Mouse (Mus musculus): ENCODE measurements around the gene Snrpd2. TPM values are rescaled to one million over a fixed set of nuclear protein-coding genes. Genes with fewer than 3 reads are reported as not detected.

The Snrpd2 gene
- polyA plus RNA-seq (2014; fragmentation: Nextera tagmentation; extraction: Ambion mirVana) = 140 and 158 TPM in 2 replicates

DNA sequence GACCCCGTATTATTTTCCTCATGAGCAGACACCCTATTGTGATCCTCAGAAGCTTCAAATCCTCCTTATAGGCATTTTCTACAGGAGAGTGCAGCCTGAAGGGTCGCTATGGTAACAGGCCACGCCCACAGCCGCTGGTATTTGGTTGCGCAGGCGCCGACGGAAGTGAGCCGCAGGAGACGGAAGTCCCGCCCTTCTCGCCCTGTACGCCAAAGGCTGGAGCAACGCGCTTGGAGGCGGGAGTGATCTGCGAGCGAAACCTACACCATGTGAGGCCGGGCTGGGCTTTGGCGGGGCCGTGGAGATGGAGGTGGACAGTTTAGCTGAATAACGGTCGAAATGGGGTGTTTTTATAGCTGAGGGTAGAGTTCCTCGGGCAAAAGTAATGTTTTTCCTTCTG lies at the start of gene Snrpd2:
Gene Snrpd2, plus strand, starts transcription at position 97 of the 400 bp plus-strand sequence.
- peak; percentile 90 for ATAC-seq (replicated peaks; ENCODE audit: low FRiP score)
- WGBS = under 1% methylated on average over 24 of the region's 24 CpGs
- H3K9ac ChIP-seq (ENCODE audit: low read depth, low read length) = peak within 1 kb of the TSS; percentile 82

DNA sequence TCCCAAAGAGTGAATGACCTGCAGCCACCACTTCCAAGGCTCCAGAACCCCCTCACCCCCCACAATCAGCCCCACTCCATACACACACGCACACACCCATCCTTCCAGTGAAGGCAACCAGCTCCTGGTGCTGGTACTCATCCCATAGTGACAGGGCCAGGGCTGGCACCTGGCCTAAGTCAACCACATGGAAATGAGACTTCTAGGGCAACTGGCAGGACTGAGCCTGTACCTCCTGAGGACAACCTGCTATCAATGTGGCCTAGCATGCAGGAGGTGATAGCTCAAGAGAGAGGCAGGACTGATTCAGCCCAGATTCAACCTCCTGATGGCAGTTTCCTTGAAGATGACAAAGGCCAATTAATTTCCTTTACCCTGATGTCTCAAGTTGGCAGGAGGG lies 49.2 kb upstream of the Snrpd2 start:
- Histone ChIP-seq H3K4me3 (ENCODE audit: low read depth, low read length) (no peak overlapping the region), H3K36me3 (ENCODE audit: control insufficient read depth, insufficient read depth, low read length) (peaks cover 2% of the 10 kb centered on the region; the same call in 1 of the 2 replicates), H3K4me1 (replicated peaks; ENCODE audit: control insufficient read depth, insufficient read depth, low read length) (peaks cover 18% of the 10 kb centered on the region), H3K27ac (ENCODE audit: low read depth, low read length) (no peak overlapping the region), H3K4me2 (no peak overlapping the region), H3K9ac (ENCODE audit: low read depth, low read length) (no peak overlapping the region), H3K9me3 (ENCODE audit: control insufficient read depth, low read length) (no peaks in the 10 kb centered on the region), H3K27me3 (replicated peaks; ENCODE audit: control insufficient read depth, insufficient read depth, low read length) (peaks cover 44% of the 10 kb centered on the region)
- ATAC-seq (replicated peaks; ENCODE audit: low FRiP score) (no peak), DNase-seq (ENCODE audit: low spot score) (no peak)
- WGBS = 64% methylated on average over 1 of the region's 1 CpGs

More for the DNA sequence above, at the start of gene Snrpd2:
- Histone ChIP-seq H3K27me3 (replicated peaks; ENCODE audit: control insufficient read depth, insufficient read depth, low read length) (no peaks in the 10 kb centered on the region), H3K27ac (ENCODE audit: low read depth, low read length) (peak within 1 kb of the TSS; percentile 71), H3K4me3 (ENCODE audit: low read depth, low read length) (peak within 1 kb of the TSS; percentile 83), H3K4me2 (peak within 1 kb of the TSS; percentile 91), H3K36me3 (ENCODE audit: control insufficient read depth, insufficient read depth, low read length) (peaks cover 10% of the 10 kb centered on the region), H3K9me3 (ENCODE audit: control insufficient read depth, low read length) (no peaks in the 10 kb centered on the region), H3K4me1 (replicated peaks; ENCODE audit: control insufficient read depth, insufficient read depth, low read length) (peaks cover 12% of the 10 kb centered on the region)
- DNase-seq (ENCODE audit: low spot score) = peak; percentile 97

GRCm38 (mm10) chr7:19103741-19104140 lies 45.8 kb upstream of the Snrpd2 start:
- no peak overlapping the region for H3K4me2 ChIP-seq

GRCm38 (mm10) chr7:19104486-19104885 lies 45.0 kb upstream of the Snrpd2 start:
- Histone ChIP-seq H3K27ac (ENCODE audit: low read depth, low read length) (no peak overlapping the region), H3K9me3 (ENCODE audit: control insufficient read depth, low read length) (no peaks in the 10 kb centered on the region), H3K4me2 (no peak overlapping the region), H3K36me3 (ENCODE audit: control insufficient read depth, insufficient read depth, low read length) (no peaks in the 10 kb centered on the region), H3K27me3 (replicated peaks; ENCODE audit: control insufficient read depth, insufficient read depth, low read length) (peaks cover 10% of the 10 kb centered on the region), H3K4me3 (ENCODE audit: low read depth, low read length) (no peak overlapping the region), H3K9ac (ENCODE audit: low read depth, low read length) (no peak overlapping the region), H3K4me1 (replicated peaks; ENCODE audit: control insufficient read depth, insufficient read depth, low read length) (no peaks in the 10 kb centered on the region)
- 67% methylated on average over 2 of the region's 2 CpGs for WGBS
- ATAC-seq (replicated peaks; ENCODE audit: low FRiP score) = no peak
- no peak for DNase-seq (ENCODE audit: low spot score)

More at GRCm38 (mm10) chr7:19103741-19104140, 45.8 kb upstream of the Snrpd2 start:
- H3K36me3 ChIP-seq (ENCODE audit: control insufficient read depth, insufficient read depth, low read length) = no peaks in the 10 kb centered on the region
- no peak overlapping the region for H3K27ac ChIP-seq (ENCODE audit: low read depth, low read length)
- ATAC-seq (replicated peaks; ENCODE audit: low FRiP score) (no peak), DNase-seq (ENCODE audit: low spot score) (no peak)
- no peaks in the 10 kb centered on the region for H3K9me3 ChIP-seq (ENCODE audit: control insufficient read depth, low read length)
- no peaks in the 10 kb centered on the region for H3K4me1 ChIP-seq (replicated peaks; ENCODE audit: control insufficient read depth, insufficient read depth, low read length)
- H3K4me3 ChIP-seq (ENCODE audit: low read depth, low read length) = no peak overlapping the region
- H3K27me3 ChIP-seq (replicated peaks; ENCODE audit: control insufficient read depth, insufficient read depth, low read length) = peaks cover 16% of the 10 kb centered on the region
- no peak overlapping the region for H3K9ac ChIP-seq (ENCODE audit: low read depth, low read length)

DNA sequence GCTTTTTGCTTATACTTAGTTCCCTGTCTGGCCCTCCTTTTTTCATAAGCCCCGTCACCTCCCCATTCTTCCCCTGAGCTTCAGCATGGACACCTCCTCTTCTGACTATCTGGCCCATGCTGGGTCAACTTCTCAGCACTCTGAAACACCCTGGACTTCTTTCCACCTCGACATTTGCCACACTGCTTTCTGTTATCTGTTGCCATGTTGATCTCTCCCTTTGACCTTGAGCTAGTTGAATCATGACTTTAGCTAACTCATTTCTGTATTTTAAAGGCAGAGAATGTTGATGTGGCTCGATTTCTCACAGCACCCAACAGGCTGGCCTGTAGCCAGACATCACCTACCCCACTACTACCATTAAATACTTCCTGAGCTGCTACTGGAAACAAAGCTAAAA lies 42.1 kb upstream of the Snrpd2 start:
- H3K27me3 ChIP-seq (replicated peaks; ENCODE audit: control insufficient read depth, insufficient read depth, low read length) = 0 out of 2 replicates have a peak, but pooled peaks cover 3% of the 10 kb centered on the region
- DNase-seq (ENCODE audit: low spot score) = no peak
- H3K9me3 ChIP-seq (ENCODE audit: control insufficient read depth, low read length) = no peaks in the 10 kb centered on the region
- H3K4me3 ChIP-seq (ENCODE audit: low read depth, low read length) = no peak overlapping the region
- no peak overlapping the region for H3K4me2 ChIP-seq
- no peak for ATAC-seq (replicated peaks; ENCODE audit: low FRiP score)
- H3K27ac ChIP-seq (ENCODE audit: low read depth, low read length) = no peak overlapping the region
- no peaks in the 10 kb centered on the region for H3K4me1 ChIP-seq (replicated peaks; ENCODE audit: control insufficient read depth, insufficient read depth, low read length)
- WGBS = 53% methylated on average over 3 of the region's 3 CpGs
- H3K36me3 ChIP-seq (ENCODE audit: control insufficient read depth, insufficient read depth, low read length) = no peaks in the 10 kb centered on the region
- H3K9ac ChIP-seq (ENCODE audit: low read depth, low read length) = no peak overlapping the region

GRCm38 (mm10) chr7:19109565-19109964 lies 40.0 kb upstream of the Snrpd2 start:
- DNase-seq (ENCODE audit: low spot score) = no peak

DNA sequence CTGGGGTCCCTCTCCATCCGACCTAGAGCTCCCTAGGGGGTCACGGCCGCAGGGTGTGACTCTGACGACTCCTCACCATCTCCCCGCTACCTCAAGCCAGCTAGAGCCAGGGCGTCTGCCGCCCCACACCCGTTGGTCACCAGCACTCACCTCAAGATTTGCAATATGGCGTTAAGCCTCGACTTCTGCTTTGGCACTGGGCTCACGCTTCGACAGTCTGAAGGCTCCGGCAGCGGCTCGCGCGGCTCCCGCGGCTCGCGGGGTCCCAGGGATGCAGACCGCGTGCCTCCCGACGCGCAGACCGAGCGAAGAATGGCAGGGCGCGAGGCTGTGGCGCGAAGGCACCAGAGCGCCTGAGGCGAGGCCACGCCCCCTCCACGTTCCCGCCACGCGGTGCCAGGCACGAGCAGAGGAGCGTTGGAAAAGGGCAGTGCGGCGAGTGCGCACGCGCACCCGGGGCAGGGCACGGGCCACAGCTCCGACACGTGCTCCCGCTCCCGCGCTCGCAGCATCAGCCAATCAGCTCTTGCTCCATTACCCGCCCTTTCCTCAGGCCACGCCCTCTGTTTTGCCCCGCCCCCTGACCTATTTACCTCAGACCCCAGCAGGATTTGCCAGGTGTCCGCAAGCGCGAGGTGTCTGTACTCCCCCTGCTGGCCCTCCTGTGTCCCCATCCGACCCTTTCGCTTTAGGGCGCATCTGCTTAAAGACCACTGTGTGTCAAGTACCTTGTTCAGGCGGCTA lies 31.3 kb upstream of the Snrpd2 start, which contains the start of gene Gm4969:
Gene Gm4969, minus strand, starts transcription at position 341 of the 744 bp plus-strand sequence.
- Histone ChIP-seq H3K4me3 (ENCODE audit: low read depth, low read length) (peak within 1 kb of the TSS; percentile 21; the same call in 1 of the 2 replicates), H3K4me1 (replicated peaks; ENCODE audit: control insufficient read depth, insufficient read depth, low read length) (0 out of 2 replicates have a peak, but pooled peaks cover 4% of the 10 kb centered on the region), H3K4me2 (peak within 1 kb of the TSS; percentile 50), H3K27me3 (replicated peaks; ENCODE audit: control insufficient read depth, insufficient read depth, low read length) (peaks cover 4% of the 10 kb centered on the region; the same call in 1 of the 2 replicates), H3K9ac (ENCODE audit: low read depth, low read length) (0 out of 2 replicates have a peak within 1 kb of the TSS, but pooled peaks have one; percentile 43), H3K36me3 (ENCODE audit: control insufficient read depth, insufficient read depth, low read length) (no peaks in the 10 kb centered on the region), H3K9me3 (ENCODE audit: control insufficient read depth, low read length) (peaks cover 3% of the 10 kb centered on the region; the same call in 1 of the 2 replicates), H3K27ac (ENCODE audit: low read depth, low read length) (no peak within 1 kb of the TSS)
- DNase-seq (ENCODE audit: low spot score) = peak; percentile 73
- no peak; the same call in 1 of the 2 replicates for ATAC-seq (replicated peaks; ENCODE audit: low FRiP score)
- 19% methylated on average over 64 of the region's 64 CpGs for WGBS

More at GRCm38 (mm10) chr7:19109565-19109964, 40.0 kb upstream of the Snrpd2 start:
- H3K4me1 ChIP-seq (replicated peaks; ENCODE audit: control insufficient read depth, insufficient read depth, low read length) = no peaks in the 10 kb centered on the region
- H3K27ac ChIP-seq (ENCODE audit: low read depth, low read length) = no peak overlapping the region
- no peak overlapping the region for H3K4me2 ChIP-seq
- H3K27me3 ChIP-seq (replicated peaks; ENCODE audit: control insufficient read depth, insufficient read depth, low read length) = no peaks in the 10 kb centered on the region; the same call in 1 of the 2 replicates
- 62% methylated on average over 1 of the region's 1 CpGs for WGBS
- no peak overlapping the region for H3K4me3 ChIP-seq (ENCODE audit: low read depth, low read length)
- H3K36me3 ChIP-seq (ENCODE audit: control insufficient read depth, insufficient read depth, low read length) = no peaks in the 10 kb centered on the region
- no peak for ATAC-seq (replicated peaks; ENCODE audit: low FRiP score)
- H3K9me3 ChIP-seq (ENCODE audit: control insufficient read depth, low read length) = no peaks in the 10 kb centered on the region
- H3K9ac ChIP-seq (ENCODE audit: low read depth, low read length) = no peak overlapping the region

GRCm38 (mm10) chr7:19119083-19119482 lies 30.4 kb upstream of the Snrpd2 start:
- H3K4me3 ChIP-seq (ENCODE audit: low read depth, low read length) = no peak overlapping the region
- 0 out of 2 replicates have a peak, but pooled peaks cover 4% of the 10 kb centered on the region for H3K4me1 ChIP-seq (replicated peaks; ENCODE audit: control insufficient read depth, insufficient read depth, low read length)
- H3K9me3 ChIP-seq (ENCODE audit: control insufficient read depth, low read length) = peaks cover 3% of the 10 kb centered on the region; the same call in 1 of the 2 replicates
- H3K4me2 ChIP-seq = 0 out of 2 replicates have a peak overlapping the region, but pooled peaks have one; percentile 12
- DNase-seq (ENCODE audit: low spot score) (no peak), ATAC-seq (replicated peaks; ENCODE audit: low FRiP score) (peak; percentile 30)
- peaks cover 4% of the 10 kb centered on the region; the same call in 1 of the 2 replicates for H3K27me3 ChIP-seq (replicated peaks; ENCODE audit: control insufficient read depth, insufficient read depth, low read length)
- no peaks in the 10 kb centered on the region for H3K36me3 ChIP-seq (ENCODE audit: control insufficient read depth, insufficient read depth, low read length)
- H3K27ac ChIP-seq (ENCODE audit: low read depth, low read length) = no peak overlapping the region
- WGBS = 86% methylated on average over 8 of the region's 8 CpGs
- 0 out of 2 replicates have a peak overlapping the region, but pooled peaks have one; percentile 16 for H3K9ac ChIP-seq (ENCODE audit: low read depth, low read length)

Measured in liver, embryonic 11.5 days (tissue).